Mouse (Mus musculus): ENCODE results near the gene Snd1. TPM values are rescaled to one million over a fixed set of nuclear protein-coding genes. Genes with fewer than 3 reads are reported as not detected.

Snd1 gene
- polyA plus RNA-seq, 1 experiment from 2014 or later, result 128 TPM

DNA sequence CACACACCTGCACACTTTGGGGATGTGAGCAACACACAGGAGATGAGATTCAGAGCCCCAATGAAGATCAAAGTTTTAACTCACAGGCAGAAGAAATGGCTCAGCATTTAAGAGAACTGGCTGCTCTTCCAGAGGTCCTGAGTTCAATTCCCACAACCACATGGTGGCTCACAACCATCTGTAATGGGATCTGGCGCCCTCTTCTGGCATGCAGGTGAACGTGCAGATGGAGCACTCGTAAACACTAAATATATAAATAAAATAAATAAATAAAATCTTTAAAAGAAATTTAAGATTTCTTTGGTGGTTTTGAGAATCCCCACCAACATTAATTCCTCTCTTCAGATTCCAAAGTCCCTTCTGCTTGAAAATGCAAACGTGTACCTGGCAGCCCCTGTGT, 429.5 kb downstream of the Snd1 start:
- no peaks in the 10 kb centered on the region for H3K27me3 ChIP-seq (ENCODE audit: control insufficient read depth, insufficient read depth, low read depth, low read length)
- H3K4me2 ChIP-seq (ENCODE audit: low read depth, low read length), result no peak overlapping the region
- H3K4me3 ChIP-seq (ENCODE audit: low read length), result no peak overlapping the region
- no peak overlapping the region for H3K27ac ChIP-seq (ENCODE audit: low read length)
- ATAC-seq (ENCODE audit: low read depth), result no peak
- no peaks in the 10 kb centered on the region for H3K36me3 ChIP-seq (ENCODE audit: control insufficient read depth, insufficient read depth, low read length)
- H3K9ac ChIP-seq (ENCODE audit: low read length), result no peak overlapping the region
- WGBS, result 52% methylated on average over 4 of the region's 4 CpGs
- H3K9me3 ChIP-seq (ENCODE audit: control insufficient read depth, low read length), result no peaks in the 10 kb centered on the region
- no peaks in the 10 kb centered on the region for H3K4me1 ChIP-seq (replicated peaks; ENCODE audit: control insufficient read depth, insufficient read depth, low read length)

DNA sequence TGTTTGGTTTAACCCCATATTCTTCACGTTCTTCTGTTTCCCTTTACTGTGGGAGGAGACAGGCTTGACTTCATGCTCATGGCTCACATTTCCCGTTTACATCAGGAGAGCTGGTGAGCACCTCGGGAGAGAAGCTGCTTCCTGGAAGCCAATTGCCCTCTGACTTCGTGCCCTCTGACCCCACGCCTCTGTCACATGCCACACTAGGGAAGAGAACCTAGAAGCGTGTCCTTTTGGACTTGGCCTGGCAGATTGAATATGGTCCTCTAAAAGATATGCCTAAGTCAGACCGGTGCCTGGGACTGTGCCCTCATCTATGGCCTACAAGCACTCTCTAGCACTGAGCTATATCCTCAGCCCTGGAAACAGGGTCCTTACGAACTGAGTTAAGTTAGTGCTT, 430.4 kb downstream of the Snd1 start:
- ATAC-seq (ENCODE audit: low read depth), result no peak
- Histone ChIP-seq H3K27me3 (ENCODE audit: control insufficient read depth, insufficient read depth, low read depth, low read length) (no peaks in the 10 kb centered on the region), H3K4me1 (replicated peaks; ENCODE audit: control insufficient read depth, insufficient read depth, low read length) (no peaks in the 10 kb centered on the region), H3K27ac (ENCODE audit: low read length) (no peak overlapping the region), H3K9me3 (ENCODE audit: control insufficient read depth, low read length) (no peaks in the 10 kb centered on the region), H3K4me2 (ENCODE audit: low read depth, low read length) (no peak overlapping the region), H3K9ac (ENCODE audit: low read length) (no peak overlapping the region), H3K4me3 (ENCODE audit: low read length) (no peak overlapping the region), H3K36me3 (ENCODE audit: control insufficient read depth, insufficient read depth, low read length) (no peaks in the 10 kb centered on the region)
- 54% methylated on average over 8 of the region's 8 CpGs for WGBS

GRCm38 (mm10) chr6:28909866-28910265, 434.9 kb downstream of the Snd1 start:
- Histone ChIP-seq H3K9me3 (ENCODE audit: control insufficient read depth, low read length) (no peaks in the 10 kb centered on the region), H3K4me1 (replicated peaks; ENCODE audit: control insufficient read depth, insufficient read depth, low read length) (no peaks in the 10 kb centered on the region), H3K36me3 (ENCODE audit: control insufficient read depth, insufficient read depth, low read length) (no peaks in the 10 kb centered on the region), H3K27me3 (ENCODE audit: control insufficient read depth, insufficient read depth, low read depth, low read length) (no peaks in the 10 kb centered on the region), H3K4me3 (ENCODE audit: low read length) (no peak overlapping the region), H3K4me2 (ENCODE audit: low read depth, low read length) (no peak overlapping the region), H3K9ac (ENCODE audit: low read length) (no peak overlapping the region), H3K27ac (ENCODE audit: low read length) (no peak overlapping the region)
- ATAC-seq (ENCODE audit: low read depth), result no peak
- WGBS, result 66% methylated on average over 15 of the region's 15 CpGs

DNA sequence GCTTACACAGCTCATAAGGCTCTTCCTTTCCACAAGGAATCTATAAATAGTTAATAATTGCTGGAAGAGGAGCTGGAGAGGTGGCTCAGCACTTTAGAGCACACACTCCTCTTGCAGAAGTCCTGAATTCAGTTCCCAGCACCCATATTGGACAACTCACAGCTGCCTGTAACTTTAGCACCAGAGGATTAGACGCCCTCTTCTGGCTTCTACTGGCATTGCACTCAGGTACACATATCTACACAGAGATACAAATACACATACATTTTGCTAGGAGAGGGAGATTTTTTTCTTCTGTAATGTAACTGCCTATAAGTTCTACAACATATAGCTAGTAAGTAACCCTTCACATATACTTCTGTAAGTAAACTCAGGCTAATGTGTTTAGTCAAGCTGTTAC, 440.0 kb downstream of the Snd1 start:
- Histone ChIP-seq H3K36me3 (ENCODE audit: control insufficient read depth, insufficient read depth, low read length) (no peaks in the 10 kb centered on the region), H3K27me3 (ENCODE audit: control insufficient read depth, insufficient read depth, low read depth, low read length) (no peaks in the 10 kb centered on the region), H3K9ac (ENCODE audit: low read length) (no peak overlapping the region), H3K4me2 (ENCODE audit: low read depth, low read length) (no peak overlapping the region), H3K27ac (ENCODE audit: low read length) (no peak overlapping the region; the same call in 1 of the 2 replicates), H3K9me3 (ENCODE audit: control insufficient read depth, low read length) (peaks cover 3% of the 10 kb centered on the region; the same call in 1 of the 2 replicates), H3K4me3 (ENCODE audit: low read length) (no peak overlapping the region), H3K4me1 (replicated peaks; ENCODE audit: control insufficient read depth, insufficient read depth, low read length) (no peaks in the 10 kb centered on the region)
- ATAC-seq (ENCODE audit: low read depth), result no peak
- WGBS, result 21% methylated on average over 1 of the region's 1 CpGs

GRCm38 (mm10) chr6:28916630-28917029, 441.7 kb downstream of the Snd1 start:
- WGBS, result 35% methylated on average over 8 of the region's 8 CpGs
- H3K9me3 ChIP-seq (ENCODE audit: control insufficient read depth, low read length), result peaks cover 3% of the 10 kb centered on the region; the same call in 1 of the 2 replicates
- ATAC-seq (ENCODE audit: low read depth), result peak; percentile 87
- no peak overlapping the region for H3K4me3 ChIP-seq (ENCODE audit: low read length)
- no peaks in the 10 kb centered on the region for H3K4me1 ChIP-seq (replicated peaks; ENCODE audit: control insufficient read depth, insufficient read depth, low read length)
- H3K9ac ChIP-seq (ENCODE audit: low read length), result no peak overlapping the region
- no peaks in the 10 kb centered on the region for H3K36me3 ChIP-seq (ENCODE audit: control insufficient read depth, insufficient read depth, low read length)
- H3K27me3 ChIP-seq (ENCODE audit: control insufficient read depth, insufficient read depth, low read depth, low read length), result no peaks in the 10 kb centered on the region
- H3K4me2 ChIP-seq (ENCODE audit: low read depth, low read length), result no peak overlapping the region
- H3K27ac ChIP-seq (ENCODE audit: low read length), result peak overlapping the region; percentile 71

- ATAC-seq (ENCODE audit: low read depth), result no peak
- Histone ChIP-seq H3K27me3 (ENCODE audit: control insufficient read depth, insufficient read depth, low read depth, low read length) (no peaks in the 10 kb centered on the region), H3K9me3 (ENCODE audit: control insufficient read depth, low read length) (peaks cover 3% of the 10 kb centered on the region; the same call in 1 of the 2 replicates), H3K9ac (ENCODE audit: low read length) (no peak overlapping the region), H3K4me2 (ENCODE audit: low read depth, low read length) (no peak overlapping the region), H3K27ac (ENCODE audit: low read length) (no peak overlapping the region), H3K4me1 (replicated peaks; ENCODE audit: control insufficient read depth, insufficient read depth, low read length) (no peaks in the 10 kb centered on the region), H3K36me3 (ENCODE audit: control insufficient read depth, insufficient read depth, low read length) (no peaks in the 10 kb centered on the region), H3K4me3 (ENCODE audit: low read length) (no peak overlapping the region)
- WGBS, result 58% methylated on average over 6 of the region's 6 CpGs
These were observed 444.4 kb downstream of the Snd1 start for GRCm38 (mm10) chr6:28919346-28919745.

DNA sequence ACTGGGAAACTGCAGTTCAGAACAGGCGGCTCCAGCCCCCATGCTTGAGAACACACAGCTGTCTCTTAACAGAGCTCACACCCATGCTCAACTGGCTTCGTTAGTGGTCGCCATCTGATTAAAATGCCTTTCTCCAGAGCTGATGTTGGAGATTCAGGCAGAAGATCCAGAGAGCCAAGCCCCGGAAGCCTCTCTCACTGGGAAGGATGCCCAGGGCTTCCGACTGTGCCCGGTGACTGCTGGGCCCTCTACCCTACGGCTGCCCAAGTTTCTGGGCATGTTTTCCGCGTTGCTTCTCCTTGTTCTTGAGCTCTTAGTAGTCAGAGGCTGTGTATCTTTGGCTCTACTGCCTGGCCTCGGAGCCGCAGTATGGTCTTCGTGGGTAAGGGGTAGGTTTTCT, 447.4 kb downstream of the Snd1 start:
- H3K27me3 ChIP-seq (ENCODE audit: control insufficient read depth, insufficient read depth, low read depth, low read length), result no peaks in the 10 kb centered on the region
- H3K4me3 ChIP-seq (ENCODE audit: low read length), result no peak overlapping the region
- WGBS, result 86% methylated on average over 12 of the region's 12 CpGs
- H3K4me1 ChIP-seq (replicated peaks; ENCODE audit: control insufficient read depth, insufficient read depth, low read length), result no peaks in the 10 kb centered on the region
- no peaks in the 10 kb centered on the region for H3K9me3 ChIP-seq (ENCODE audit: control insufficient read depth, low read length)
- H3K27ac ChIP-seq (ENCODE audit: low read length), result no peak overlapping the region
- no peak overlapping the region for H3K4me2 ChIP-seq (ENCODE audit: low read depth, low read length)
- H3K36me3 ChIP-seq (ENCODE audit: control insufficient read depth, insufficient read depth, low read length), result no peaks in the 10 kb centered on the region
- no peak for ATAC-seq (ENCODE audit: low read depth)
- no peak overlapping the region for H3K9ac ChIP-seq (ENCODE audit: low read length)

DNA sequence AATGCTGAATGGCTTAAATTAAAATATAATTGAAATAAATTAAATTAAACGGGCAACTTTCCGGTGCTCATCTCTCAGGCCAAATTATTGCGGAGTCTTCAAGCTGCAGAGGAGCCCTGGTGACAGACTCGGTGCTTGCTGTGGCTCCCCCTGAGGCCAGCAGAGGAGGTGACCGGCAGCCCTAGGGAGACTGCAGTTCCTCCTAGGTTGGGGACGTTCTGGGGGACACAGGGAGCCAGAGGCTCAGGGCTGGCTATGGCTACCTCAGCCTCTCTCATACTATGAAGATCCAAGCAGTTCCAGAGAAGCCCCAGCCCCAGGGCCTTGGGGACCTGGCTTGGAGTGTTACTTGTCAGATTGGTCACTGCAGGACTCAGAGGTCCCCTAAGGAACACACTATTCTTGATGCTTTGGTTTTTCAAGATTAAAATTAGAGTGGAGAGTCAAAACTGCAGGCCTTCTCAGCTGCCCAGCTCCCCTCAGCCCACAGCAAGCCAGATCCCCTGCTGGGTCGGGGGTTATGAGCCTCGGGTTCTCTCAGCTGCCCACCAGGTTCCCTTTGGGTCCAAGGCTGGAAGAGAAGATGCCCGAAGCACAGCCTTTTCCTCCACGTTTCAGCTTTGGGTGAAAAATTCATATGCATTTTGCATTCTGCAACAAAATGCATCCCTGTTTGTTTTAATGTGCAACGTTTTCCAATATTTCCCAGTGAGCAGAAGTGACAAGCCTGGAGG, 448.3 kb downstream of the Snd1 start:
- Histone ChIP-seq H3K27ac (ENCODE audit: low read length) (no peak overlapping the region), H3K36me3 (ENCODE audit: control insufficient read depth, insufficient read depth, low read length) (no peaks in the 10 kb centered on the region), H3K27me3 (ENCODE audit: control insufficient read depth, insufficient read depth, low read depth, low read length) (no peaks in the 10 kb centered on the region), H3K4me3 (ENCODE audit: low read length) (no peak overlapping the region), H3K9me3 (ENCODE audit: control insufficient read depth, low read length) (no peaks in the 10 kb centered on the region), H3K4me2 (ENCODE audit: low read depth, low read length) (no peak overlapping the region), H3K9ac (ENCODE audit: low read length) (no peak overlapping the region), H3K4me1 (replicated peaks; ENCODE audit: control insufficient read depth, insufficient read depth, low read length) (no peaks in the 10 kb centered on the region)
- WGBS, result 77% methylated on average over 11 of the region's 11 CpGs
- no peak for ATAC-seq (ENCODE audit: low read depth)

DNA sequence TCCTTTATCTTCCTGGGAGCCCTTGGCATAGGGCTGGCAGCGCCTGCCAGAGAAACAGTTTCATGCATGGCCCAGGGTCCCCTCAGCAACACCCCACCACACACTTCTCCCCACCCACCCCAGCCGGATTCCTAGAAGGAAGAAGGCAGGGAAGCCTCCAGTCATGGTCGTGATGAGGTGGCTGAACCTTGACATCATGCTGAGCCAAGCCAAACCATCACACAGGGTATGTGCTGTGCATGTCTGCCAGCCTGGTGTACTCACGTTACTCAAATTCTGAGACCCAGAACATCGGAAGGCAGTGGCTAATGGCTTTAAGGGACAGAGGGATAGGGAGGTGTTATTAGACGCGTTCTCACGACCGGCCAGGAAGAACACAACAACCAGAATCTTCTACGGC, 448.9 kb downstream of the Snd1 start:
- Histone ChIP-seq H3K9me3 (ENCODE audit: control insufficient read depth, low read length) (no peaks in the 10 kb centered on the region), H3K4me3 (ENCODE audit: low read length) (no peak overlapping the region), H3K4me1 (replicated peaks; ENCODE audit: control insufficient read depth, insufficient read depth, low read length) (no peaks in the 10 kb centered on the region), H3K9ac (ENCODE audit: low read length) (no peak overlapping the region), H3K4me2 (ENCODE audit: low read depth, low read length) (no peak overlapping the region), H3K27me3 (ENCODE audit: control insufficient read depth, insufficient read depth, low read depth, low read length) (no peaks in the 10 kb centered on the region), H3K27ac (ENCODE audit: low read length) (no peak overlapping the region), H3K36me3 (ENCODE audit: control insufficient read depth, insufficient read depth, low read length) (no peaks in the 10 kb centered on the region)
- ATAC-seq (ENCODE audit: low read depth), result no peak
- 78% methylated on average over 10 of the region's 10 CpGs for WGBS
